Mouse (Mus musculus) E14TG2a.4 (cell line): ENCODE results near the gene Ago4.

Source experiments
- CTCF ChIP-seq: conservative IDR thresholded peaks from 2 replicates; pipeline ENCODE4 v1.5.1; 2014; ENCODE audit warnings: low read length
- NANOG ChIP-seq: IDR thresholded peaks from 2 replicates; pipeline ENCODE4 v1.6.1; 2014; ENCODE audit warnings: borderline replicate concordance, low read length, mixed read lengths
- POU5F1 ChIP-seq: IDR thresholded peaks from 2 replicates; pipeline ENCODE4 v1.6.1; 2014; ENCODE audit warnings: low read length, borderline replicate concordance

- no peak for TF ChIP-seq CTCF
- no peak for TF ChIP-seq NANOG
- TF ChIP-seq POU5F1 = no peak
Measured at GRCm38 (mm10) chr4:126489811-126490210, 43.5 kb downstream of the Ago4 start.
